Mouse (Mus musculus): ENCODE measurements around the gene Rflnb. TPM values are rescaled to one million over a fixed set of nuclear protein-coding genes. Genes with fewer than 3 reads are reported as not detected.

Rflnb gene
- 15.7 and 18.4 TPM in 2 replicates for polyA plus RNA-seq (2012; rRNA removed)

DNA sequence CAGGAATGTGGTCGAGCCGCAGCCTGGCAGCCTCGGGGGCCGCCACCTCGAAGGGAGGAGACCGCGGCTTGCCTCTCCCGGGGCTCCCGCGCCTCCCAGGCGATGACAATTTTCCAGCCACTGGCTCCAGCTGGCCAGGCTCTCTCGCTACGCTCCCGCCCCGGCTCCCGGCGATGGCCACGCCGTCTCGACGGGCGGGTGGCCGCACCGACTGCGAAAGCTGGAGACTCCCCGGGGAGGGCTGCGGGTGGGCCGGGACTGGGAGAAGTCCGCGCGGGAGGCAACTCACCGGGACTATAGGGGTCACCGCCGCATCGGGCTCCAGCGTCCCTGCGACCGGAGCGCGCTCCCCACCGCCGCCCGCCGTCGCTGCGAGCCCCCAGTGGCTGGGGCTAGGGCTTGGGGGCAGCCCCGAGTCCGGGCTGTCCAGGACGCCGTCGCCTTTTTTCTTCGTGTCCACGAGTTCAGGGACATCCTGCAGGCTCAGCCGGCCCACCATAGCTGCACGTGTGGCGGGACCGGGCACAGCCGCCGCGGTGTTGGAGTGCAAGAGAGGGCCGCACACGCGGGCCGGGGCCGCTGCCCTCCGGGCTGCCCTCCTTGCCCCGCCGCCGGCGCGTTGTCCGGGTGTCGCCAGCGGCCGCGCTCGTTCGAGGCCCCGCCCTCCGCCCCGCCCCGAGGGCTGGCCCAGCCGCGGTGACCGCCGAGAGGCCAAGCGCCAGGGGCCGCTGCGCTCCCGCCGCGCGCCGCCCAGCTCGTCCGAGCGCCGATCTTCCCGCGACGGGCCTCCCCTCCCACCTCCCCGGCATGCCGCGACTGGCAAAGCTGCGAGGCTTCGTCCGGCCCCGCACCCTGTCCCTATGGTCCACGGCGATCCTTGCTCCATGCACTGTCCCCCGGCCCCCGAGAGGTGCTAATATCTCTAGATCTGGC is at the start of gene Rflnb:
Gene Rflnb, minus strand, starts transcription at position 644 of the 933 bp plus-strand sequence.
- H3K4me3 ChIP-seq (replicated peaks; ENCODE audit: insufficient read depth, low read depth, low read length): peak within 1 kb of the TSS; percentile 100
- H3K27ac ChIP-seq (ENCODE audit: insufficient read depth, low read length): peak within 1 kb of the TSS; percentile 95
- H3K27me3 ChIP-seq (ENCODE audit: control insufficient read depth, insufficient read depth, low read length): no peaks in the 10 kb centered on the region
- TF ChIP-seq CTCF (IDR thresholded peaks at IDR 0.05; ENCODE audit: borderline replicate concordance, insufficient read depth, low read depth, low read length) (peak; percentile 29; the same call in 1 of the 2 replicates), POLR2A (IDR thresholded peaks at IDR 0.05; ENCODE audit: borderline replicate concordance, insufficient read depth, low read length) (peak; percentile 58; the same call in 1 of the 2 replicates)
- H3K4me1 ChIP-seq (ENCODE audit: control insufficient read depth, insufficient read depth, low read length): peaks cover 19% of the 10 kb centered on the region
- peak; percentile 87 to 89 for DNase-seq
- 1% methylated on average over 101 of the region's 112 CpGs for WGBS

DNA sequence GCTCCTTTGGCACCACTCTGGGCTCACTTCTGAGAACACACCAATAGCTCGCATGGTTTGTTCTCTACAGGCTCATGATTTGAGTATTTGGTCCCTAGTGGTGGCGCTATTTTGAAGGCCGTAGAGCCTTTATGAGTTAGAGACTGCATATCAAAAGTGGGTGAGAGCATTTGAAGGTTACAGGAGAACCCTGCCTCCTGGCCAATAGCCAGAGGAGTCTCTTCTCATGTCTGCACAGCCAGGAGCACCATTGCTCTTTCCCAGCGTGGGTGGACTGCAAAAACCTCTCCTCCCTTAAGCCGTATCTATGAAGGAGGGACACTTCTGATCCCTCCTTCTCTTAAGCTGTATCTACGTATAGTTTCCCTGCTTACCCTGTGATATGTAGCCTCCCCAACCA is 49.8 kb upstream of the Rflnb start:
- TF ChIP-seq POLR2A (IDR thresholded peaks at IDR 0.05; ENCODE audit: borderline replicate concordance, insufficient read depth, low read length): no peak
- TF ChIP-seq CTCF (IDR thresholded peaks at IDR 0.05; ENCODE audit: borderline replicate concordance, insufficient read depth, low read depth, low read length): no peak
- no peak overlapping the region for H3K27ac ChIP-seq (ENCODE audit: insufficient read depth, low read length)
- no peak overlapping the region for H3K4me3 ChIP-seq (replicated peaks; ENCODE audit: insufficient read depth, low read depth, low read length)
- 87% methylated on average over 6 of the region's 6 CpGs for WGBS
- H3K4me1 ChIP-seq (ENCODE audit: control insufficient read depth, insufficient read depth, low read length): no peaks in the 10 kb centered on the region
- H3K27me3 ChIP-seq (ENCODE audit: control insufficient read depth, insufficient read depth, low read length): no peaks in the 10 kb centered on the region
- no peak for DNase-seq

GRCm38 (mm10) chr11:76074296-76075093 is 46.9 kb upstream of the Rflnb start:
- WGBS: 48% methylated on average over 11 of the region's 11 CpGs
- Histone ChIP-seq H3K4me1 (ENCODE audit: control insufficient read depth, insufficient read depth, low read length) (no peaks in the 10 kb centered on the region), H3K4me3 (replicated peaks; ENCODE audit: insufficient read depth, low read depth, low read length) (no peak overlapping the region), H3K27me3 (ENCODE audit: control insufficient read depth, insufficient read depth, low read length) (no peaks in the 10 kb centered on the region), H3K27ac (ENCODE audit: insufficient read depth, low read length) (no peak overlapping the region)
- TF ChIP-seq POLR2A (IDR thresholded peaks at IDR 0.05; ENCODE audit: borderline replicate concordance, insufficient read depth, low read length) (no peak), CTCF (IDR thresholded peaks at IDR 0.05; ENCODE audit: borderline replicate concordance, insufficient read depth, low read depth, low read length) (no peak)
- DNase-seq: no peak

DNA sequence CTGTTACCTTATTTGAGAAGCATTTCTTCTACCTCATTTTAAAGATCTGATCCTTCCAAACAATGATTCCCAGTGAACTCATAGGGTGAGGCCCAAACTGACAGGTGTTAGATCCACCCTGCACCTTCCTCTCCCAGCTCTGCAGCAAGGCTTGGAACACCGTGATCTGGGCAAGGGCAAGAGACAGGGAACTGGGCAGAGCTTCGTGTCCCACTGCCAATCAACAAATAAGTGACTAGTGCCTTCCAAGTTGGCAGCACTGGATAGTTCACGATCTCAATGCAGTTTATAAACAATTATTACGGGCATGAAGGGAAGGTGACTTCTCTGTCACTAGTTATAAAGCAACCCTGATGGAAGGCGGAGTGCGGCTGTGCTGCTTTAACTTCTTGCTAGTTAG is 42.2 kb upstream of the Rflnb start:
- H3K27ac ChIP-seq (ENCODE audit: insufficient read depth, low read length): no peak overlapping the region
- TF ChIP-seq POLR2A (IDR thresholded peaks at IDR 0.05; ENCODE audit: borderline replicate concordance, insufficient read depth, low read length) (no peak), CTCF (IDR thresholded peaks at IDR 0.05; ENCODE audit: borderline replicate concordance, insufficient read depth, low read depth, low read length) (no peak)
- H3K4me3 ChIP-seq (replicated peaks; ENCODE audit: insufficient read depth, low read depth, low read length): no peak overlapping the region
- H3K27me3 ChIP-seq (ENCODE audit: control insufficient read depth, insufficient read depth, low read length): no peaks in the 10 kb centered on the region
- peaks cover 22% of the 10 kb centered on the region; the same call in 1 of the 2 replicates for H3K4me1 ChIP-seq (ENCODE audit: control insufficient read depth, insufficient read depth, low read length)
- no peak for DNase-seq
- WGBS: 64% methylated on average over 6 of the region's 6 CpGs

DNA sequence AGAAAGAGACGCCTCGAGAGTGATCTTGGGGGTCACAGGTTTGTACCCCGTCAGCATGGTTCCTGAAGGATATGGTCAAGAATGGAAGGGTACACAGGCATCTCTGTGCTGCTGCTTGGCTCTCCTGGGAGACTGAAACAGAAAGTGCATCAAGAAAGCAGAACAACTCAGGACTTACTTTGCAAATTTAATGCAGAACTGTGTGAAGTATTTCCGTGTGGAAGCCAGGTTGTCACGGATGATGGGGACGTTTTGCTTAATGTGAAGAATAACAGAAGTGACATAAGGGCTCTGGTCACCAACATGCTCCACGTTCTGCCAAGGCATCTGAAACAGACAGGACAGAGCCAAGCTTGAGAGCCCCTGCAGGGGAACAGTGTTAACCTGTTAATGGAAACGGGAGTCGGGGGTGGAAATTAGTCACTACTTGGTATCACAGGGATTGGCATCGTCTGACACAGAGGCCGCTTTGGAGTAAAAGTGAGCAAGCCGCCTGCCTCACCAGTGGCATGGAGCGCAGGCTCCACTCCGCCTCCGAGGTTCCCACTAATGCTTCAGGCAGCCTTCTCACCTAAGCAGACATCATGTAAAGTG is 39.1 kb upstream of the Rflnb start:
- WGBS: 28% methylated on average over 15 of the region's 15 CpGs
- Histone ChIP-seq H3K27ac (ENCODE audit: insufficient read depth, low read length) (peak overlapping the region; percentile 40; the same call in 1 of the 2 replicates), H3K27me3 (ENCODE audit: control insufficient read depth, insufficient read depth, low read length) (no peaks in the 10 kb centered on the region), H3K4me3 (replicated peaks; ENCODE audit: insufficient read depth, low read depth, low read length) (no peak overlapping the region), H3K4me1 (ENCODE audit: control insufficient read depth, insufficient read depth, low read length) (peaks cover 26% of the 10 kb centered on the region; the same call in 1 of the 2 replicates)
- no peak for TF ChIP-seq POLR2A (IDR thresholded peaks at IDR 0.05; ENCODE audit: borderline replicate concordance, insufficient read depth, low read length)
- no peak for TF ChIP-seq CTCF (IDR thresholded peaks at IDR 0.05; ENCODE audit: borderline replicate concordance, insufficient read depth, low read depth, low read length)
- DNase-seq: peak; percentile 60 to 80

- DNase-seq: peak; percentile 69 to 88
- peak overlapping the region; percentile 33; the same call in 1 of the 2 replicates for H3K27ac ChIP-seq (ENCODE audit: insufficient read depth, low read length)
- H3K4me3 ChIP-seq (replicated peaks; ENCODE audit: insufficient read depth, low read depth, low read length): no peak overlapping the region
- WGBS: 12% methylated on average over 9 of the region's 9 CpGs
- TF ChIP-seq POLR2A (IDR thresholded peaks at IDR 0.05; ENCODE audit: borderline replicate concordance, insufficient read depth, low read length) (no peak), CTCF (IDR thresholded peaks at IDR 0.05; ENCODE audit: borderline replicate concordance, insufficient read depth, low read depth, low read length) (no peak)
- no peaks in the 10 kb centered on the region for H3K27me3 ChIP-seq (ENCODE audit: control insufficient read depth, insufficient read depth, low read length)
- peaks cover 26% of the 10 kb centered on the region; the same call in 1 of the 2 replicates for H3K4me1 ChIP-seq (ENCODE audit: control insufficient read depth, insufficient read depth, low read length)
Measured at GRCm38 (mm10) chr11:76065521-76066095, 38.0 kb upstream of the Rflnb start.

DNA sequence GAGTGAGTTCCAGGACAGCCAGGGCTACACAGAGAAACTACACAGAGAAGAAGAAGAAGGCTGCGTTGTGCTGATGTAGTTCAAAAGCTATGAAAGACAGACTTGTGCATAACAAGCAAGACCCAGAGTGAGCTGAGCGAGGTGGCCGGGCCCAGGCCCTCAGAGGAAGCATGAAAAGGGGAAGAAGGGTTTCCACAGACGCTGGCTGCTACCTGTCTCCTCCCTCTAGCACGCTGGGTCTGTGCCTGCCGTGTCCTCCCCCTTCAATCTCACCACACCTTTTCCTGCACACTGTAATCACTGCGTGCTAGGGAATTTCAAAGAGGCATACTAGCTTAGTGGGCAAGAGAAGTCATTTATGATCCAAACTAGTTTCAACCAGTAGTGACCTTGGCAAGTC is 36.8 kb upstream of the Rflnb start:
- Histone ChIP-seq H3K27ac (ENCODE audit: insufficient read depth, low read length) (no peak overlapping the region), H3K4me1 (ENCODE audit: control insufficient read depth, insufficient read depth, low read length) (peaks cover 26% of the 10 kb centered on the region; the same call in 1 of the 2 replicates), H3K4me3 (replicated peaks; ENCODE audit: insufficient read depth, low read depth, low read length) (no peak overlapping the region), H3K27me3 (ENCODE audit: control insufficient read depth, insufficient read depth, low read length) (no peaks in the 10 kb centered on the region)
- 97% methylated on average over 7 of the region's 7 CpGs for WGBS
- no peak for TF ChIP-seq POLR2A (IDR thresholded peaks at IDR 0.05; ENCODE audit: borderline replicate concordance, insufficient read depth, low read length)
- TF ChIP-seq CTCF (IDR thresholded peaks at IDR 0.05; ENCODE audit: borderline replicate concordance, insufficient read depth, low read depth, low read length): no peak
- DNase-seq: no peak
